Mouse (Mus musculus): ENCODE measurements at regions not wholly inside any gene's neighbourhood (a gene's known extent, or its start where the extent isn't known, plus 50 kb on each side); places are given as distances from the start of the nearest gene placed in this dataset.

GRCm38 (mm10) chr13:72792695-72793094, 164.1 kb downstream of the Irx2 start:
- H3K36me3 ChIP-seq (ENCODE audit: insufficient read depth, low read length): no peaks in the 10 kb centered on the region
- H3K9me3 ChIP-seq (ENCODE audit: low read length): no peaks in the 10 kb centered on the region
- H3K4me2 ChIP-seq (replicated peaks; ENCODE audit: low read depth, low read length): no peak overlapping the region
- no peak overlapping the region for H3K27ac ChIP-seq (ENCODE audit: low read length)
- H3K27me3 ChIP-seq (ENCODE audit: insufficient read depth, low read length): peaks cover 5% of the 10 kb centered on the region; the same call in 1 of the 2 replicates
- ATAC-seq (ENCODE audit: low FRiP score, low TSS enrichment): no peak
- 69% methylated on average over 3 of the region's 3 CpGs for WGBS
- no peaks in the 10 kb centered on the region for H3K4me1 ChIP-seq (ENCODE audit: insufficient read depth, low read length)
- no peak overlapping the region for H3K9ac ChIP-seq (replicated peaks; ENCODE audit: low read length)
- no peak overlapping the region for H3K4me3 ChIP-seq (ENCODE audit: low read length)

GRCm38 (mm10) chr13:72800021-72800420, 171.4 kb downstream of the Irx2 start:
- Histone ChIP-seq H3K27ac (ENCODE audit: low read length) (no peak overlapping the region), H3K4me3 (ENCODE audit: low read length) (no peak overlapping the region), H3K36me3 (ENCODE audit: insufficient read depth, low read length) (no peaks in the 10 kb centered on the region), H3K27me3 (ENCODE audit: insufficient read depth, low read length) (0 out of 2 replicates have a peak, but pooled peaks cover 5% of the 10 kb centered on the region), H3K9me3 (ENCODE audit: low read length) (no peaks in the 10 kb centered on the region), H3K4me2 (replicated peaks; ENCODE audit: low read depth, low read length) (no peak overlapping the region), H3K9ac (replicated peaks; ENCODE audit: low read length) (no peak overlapping the region), H3K4me1 (ENCODE audit: insufficient read depth, low read length) (no peaks in the 10 kb centered on the region)
- no peak for ATAC-seq (ENCODE audit: low FRiP score, low TSS enrichment)
- WGBS: 25% methylated on average over 8 of the region's 8 CpGs

DNA sequence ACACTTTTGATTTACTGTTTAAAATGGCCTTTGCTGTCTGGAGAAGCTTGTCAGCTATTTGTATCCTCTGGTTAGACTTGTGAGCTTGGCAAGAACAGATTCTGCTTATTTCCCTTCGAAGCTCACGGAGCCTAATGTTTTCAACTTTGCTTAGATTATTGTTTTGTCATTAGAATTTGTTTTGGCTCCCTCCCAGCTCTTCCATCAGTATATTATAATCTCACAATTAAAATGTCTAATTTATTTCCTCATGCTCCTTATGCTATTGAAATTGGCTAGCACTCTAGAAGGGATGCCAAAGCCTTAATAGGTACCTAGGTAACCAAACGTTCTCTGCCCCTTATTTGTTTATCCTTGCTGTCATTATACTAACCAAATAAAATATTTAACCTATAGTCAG, 171.9 kb downstream of the Irx2 start:
- WGBS: 52% methylated on average over 3 of the region's 3 CpGs
- Histone ChIP-seq H3K27me3 (ENCODE audit: insufficient read depth, low read length) (0 out of 2 replicates have a peak, but pooled peaks cover 5% of the 10 kb centered on the region), H3K9me3 (ENCODE audit: low read length) (no peaks in the 10 kb centered on the region), H3K4me2 (replicated peaks; ENCODE audit: low read depth, low read length) (no peak overlapping the region), H3K36me3 (ENCODE audit: insufficient read depth, low read length) (no peaks in the 10 kb centered on the region), H3K9ac (replicated peaks; ENCODE audit: low read length) (no peak overlapping the region), H3K4me3 (ENCODE audit: low read length) (no peak overlapping the region), H3K4me1 (ENCODE audit: insufficient read depth, low read length) (no peaks in the 10 kb centered on the region), H3K27ac (ENCODE audit: low read length) (no peak overlapping the region)
- no peak for ATAC-seq (ENCODE audit: low FRiP score, low TSS enrichment)

- 0 out of 2 replicates have a peak, but pooled peaks cover 2% of the 10 kb centered on the region for H3K27me3 ChIP-seq (ENCODE audit: insufficient read depth, low read length)
- no peaks in the 10 kb centered on the region for H3K36me3 ChIP-seq (ENCODE audit: insufficient read depth, low read length)
- ATAC-seq (ENCODE audit: low FRiP score, low TSS enrichment): no peak
- no peak overlapping the region for H3K9ac ChIP-seq (replicated peaks; ENCODE audit: low read length)
- H3K4me3 ChIP-seq (ENCODE audit: low read length): no peak overlapping the region
- H3K27ac ChIP-seq (ENCODE audit: low read length): no peak overlapping the region
- H3K4me2 ChIP-seq (replicated peaks; ENCODE audit: low read depth, low read length): no peak overlapping the region
- H3K9me3 ChIP-seq (ENCODE audit: low read length): no peaks in the 10 kb centered on the region
- no peaks in the 10 kb centered on the region for H3K4me1 ChIP-seq (ENCODE audit: insufficient read depth, low read length)
- WGBS: 48% methylated on average over 11 of the region's 11 CpGs
Observed at GRCm38 (mm10) chr13:72803374-72803773, 174.8 kb downstream of the Irx2 start.

DNA sequence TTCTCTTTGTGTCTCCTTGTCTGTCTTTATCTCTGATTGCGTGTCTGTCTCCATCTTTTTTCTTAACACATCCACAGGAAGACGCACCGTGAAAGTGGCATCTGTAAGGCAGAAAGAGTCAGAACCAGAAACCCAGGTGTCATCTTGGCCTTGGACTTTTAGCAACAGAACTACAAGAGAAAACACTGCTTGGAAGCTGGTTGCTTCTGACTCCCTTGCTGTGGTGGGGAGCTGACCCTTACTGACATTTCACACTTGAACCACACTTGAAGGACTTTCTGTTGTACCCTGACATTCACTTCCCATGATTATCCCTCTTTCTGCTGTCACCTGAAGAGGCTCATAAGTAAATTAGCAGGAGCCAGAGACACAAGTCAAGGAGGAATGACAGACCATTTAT, 180.6 kb downstream of the Irx2 start:
- no peaks in the 10 kb centered on the region for H3K9me3 ChIP-seq (ENCODE audit: low read length)
- no peak overlapping the region for H3K9ac ChIP-seq (replicated peaks; ENCODE audit: low read length)
- ATAC-seq (ENCODE audit: low FRiP score, low TSS enrichment): no peak
- no peak overlapping the region for H3K27ac ChIP-seq (ENCODE audit: low read length)
- no peaks in the 10 kb centered on the region for H3K36me3 ChIP-seq (ENCODE audit: insufficient read depth, low read length)
- H3K4me2 ChIP-seq (replicated peaks; ENCODE audit: low read depth, low read length): no peak overlapping the region
- H3K4me1 ChIP-seq (ENCODE audit: insufficient read depth, low read length): no peaks in the 10 kb centered on the region
- H3K4me3 ChIP-seq (ENCODE audit: low read length): no peak overlapping the region
- H3K27me3 ChIP-seq (ENCODE audit: insufficient read depth, low read length): peaks cover 2% of the 10 kb centered on the region; the same call in 1 of the 2 replicates
- 92% methylated on average over 3 of the region's 3 CpGs for WGBS

DNA sequence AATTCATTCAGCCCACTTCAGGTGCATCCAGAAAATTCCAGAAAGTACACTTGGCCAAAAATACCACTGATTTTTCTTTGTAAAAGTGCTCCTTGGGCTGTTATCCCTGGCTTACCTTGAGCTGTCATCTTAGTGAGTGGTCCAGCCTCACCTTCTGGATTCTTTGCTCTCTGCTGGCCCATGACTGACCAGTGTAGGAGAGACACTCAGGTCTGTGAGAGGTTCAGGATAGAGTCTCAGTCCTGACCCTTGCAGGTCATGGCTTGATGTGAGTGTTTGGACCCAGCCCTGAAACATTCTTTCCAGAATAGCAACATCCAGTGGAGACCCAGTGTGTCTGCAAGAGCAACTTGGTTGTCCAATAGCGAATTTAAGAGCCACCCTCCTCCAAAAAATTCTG, 182.0 kb downstream of the Irx2 start:
- 59% methylated on average over 1 of the region's 1 CpGs for WGBS
- Histone ChIP-seq H3K4me1 (ENCODE audit: insufficient read depth, low read length) (no peaks in the 10 kb centered on the region), H3K4me3 (ENCODE audit: low read length) (no peak overlapping the region), H3K9me3 (ENCODE audit: low read length) (no peaks in the 10 kb centered on the region), H3K36me3 (ENCODE audit: insufficient read depth, low read length) (no peaks in the 10 kb centered on the region), H3K9ac (replicated peaks; ENCODE audit: low read length) (no peak overlapping the region), H3K27me3 (ENCODE audit: insufficient read depth, low read length) (peaks cover 15% of the 10 kb centered on the region; the same call in 1 of the 2 replicates), H3K4me2 (replicated peaks; ENCODE audit: low read depth, low read length) (no peak overlapping the region), H3K27ac (ENCODE audit: low read length) (no peak overlapping the region)
- ATAC-seq (ENCODE audit: low FRiP score, low TSS enrichment): no peak

DNA sequence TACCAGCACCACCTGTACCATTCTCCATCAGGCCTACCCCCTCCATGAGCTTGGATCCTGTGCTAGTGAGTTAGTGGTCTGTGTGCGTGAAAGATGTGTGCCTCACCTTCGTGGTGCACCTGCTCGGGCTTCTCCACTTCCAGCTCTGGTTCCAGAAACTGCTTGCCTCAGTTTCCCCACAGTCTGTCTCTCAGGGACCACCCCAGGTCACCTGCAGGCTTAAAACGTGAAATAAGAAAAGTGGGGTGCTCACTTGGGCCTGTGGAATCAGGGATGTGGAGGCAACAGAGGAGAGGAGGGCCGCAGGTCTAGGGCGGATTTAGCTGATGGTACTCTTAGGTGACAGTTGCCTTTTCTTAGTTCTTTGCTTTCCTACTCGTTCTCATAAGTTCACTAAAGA, 186.0 kb downstream of the Irx2 start:
- no peaks in the 10 kb centered on the region for H3K36me3 ChIP-seq (ENCODE audit: insufficient read depth, low read length)
- H3K9me3 ChIP-seq (ENCODE audit: low read length): no peaks in the 10 kb centered on the region
- peaks cover 47% of the 10 kb centered on the region for H3K27me3 ChIP-seq (ENCODE audit: insufficient read depth, low read length)
- no peak overlapping the region for H3K9ac ChIP-seq (replicated peaks; ENCODE audit: low read length)
- WGBS: 62% methylated on average over 7 of the region's 7 CpGs
- no peak overlapping the region for H3K4me2 ChIP-seq (replicated peaks; ENCODE audit: low read depth, low read length)
- H3K4me3 ChIP-seq (ENCODE audit: low read length): no peak overlapping the region
- H3K4me1 ChIP-seq (ENCODE audit: insufficient read depth, low read length): no peaks in the 10 kb centered on the region
- no peak for ATAC-seq (ENCODE audit: low FRiP score, low TSS enrichment)
- H3K27ac ChIP-seq (ENCODE audit: low read length): no peak overlapping the region

GRCm38 (mm10) chr13:72815236-72815932, 186.8 kb downstream of the Irx2 start:
- Histone ChIP-seq H3K4me1 (ENCODE audit: insufficient read depth, low read length) (no peaks in the 10 kb centered on the region), H3K27ac (ENCODE audit: low read length) (no peak overlapping the region), H3K9me3 (ENCODE audit: low read length) (no peaks in the 10 kb centered on the region), H3K4me2 (replicated peaks; ENCODE audit: low read depth, low read length) (no peak overlapping the region), H3K9ac (replicated peaks; ENCODE audit: low read length) (no peak overlapping the region), H3K27me3 (ENCODE audit: insufficient read depth, low read length) (peaks cover 47% of the 10 kb centered on the region), H3K4me3 (ENCODE audit: low read length) (no peak overlapping the region), H3K36me3 (ENCODE audit: insufficient read depth, low read length) (no peaks in the 10 kb centered on the region)
- no peak for ATAC-seq (ENCODE audit: low FRiP score, low TSS enrichment)
- WGBS: 9% methylated on average over 4 of the region's 4 CpGs

- Histone ChIP-seq H3K4me1 (ENCODE audit: insufficient read depth, low read length) (no peaks in the 10 kb centered on the region), H3K9me3 (ENCODE audit: low read length) (no peaks in the 10 kb centered on the region), H3K27ac (ENCODE audit: low read length) (no peak overlapping the region), H3K36me3 (ENCODE audit: insufficient read depth, low read length) (no peaks in the 10 kb centered on the region), H3K9ac (replicated peaks; ENCODE audit: low read length) (no peak overlapping the region), H3K27me3 (ENCODE audit: insufficient read depth, low read length) (peaks cover 47% of the 10 kb centered on the region), H3K4me3 (ENCODE audit: low read length) (no peak overlapping the region), H3K4me2 (replicated peaks; ENCODE audit: low read depth, low read length) (no peak overlapping the region)
- ATAC-seq (ENCODE audit: low FRiP score, low TSS enrichment): no peak
- 7% methylated on average over 18 of the region's 18 CpGs for WGBS
Observed at GRCm38 (mm10) chr13:72815933-72816553, 187.4 kb downstream of the Irx2 start.

GRCm38 (mm10) chr13:72816856-72817255, 188.2 kb downstream of the Irx2 start:
- H3K9ac ChIP-seq (replicated peaks; ENCODE audit: low read length): no peak overlapping the region
- no peak for ATAC-seq (ENCODE audit: low FRiP score, low TSS enrichment)
- no peak overlapping the region for H3K4me2 ChIP-seq (replicated peaks; ENCODE audit: low read depth, low read length)
- H3K9me3 ChIP-seq (ENCODE audit: low read length): no peaks in the 10 kb centered on the region
- H3K4me1 ChIP-seq (ENCODE audit: insufficient read depth, low read length): no peaks in the 10 kb centered on the region
- H3K27me3 ChIP-seq (ENCODE audit: insufficient read depth, low read length): peaks cover 47% of the 10 kb centered on the region
- WGBS: 11% methylated on average over 8 of the region's 8 CpGs
- H3K36me3 ChIP-seq (ENCODE audit: insufficient read depth, low read length): no peaks in the 10 kb centered on the region
- H3K4me3 ChIP-seq (ENCODE audit: low read length): no peak overlapping the region
- H3K27ac ChIP-seq (ENCODE audit: low read length): no peak overlapping the region
